Mouse (Mus musculus) erythroblast, adult 5-6 weeks (primary cell): ENCODE results near the gene Gm10577. TPM values are rescaled to one million over a fixed set of nuclear protein-coding genes. Genes with fewer than 3 reads are reported as not detected.

ENCODE experiments used
- ATAC-seq: replicated peaks from 2 replicates; pipeline ENCODE4 v1.8.0; 2016; ENCODE audit warnings: moderate number of reproducible peaks, mild to moderate bottlenecking, moderate TSS enrichment, inconsistent platforms; ENCODE audit not compliant: poor library complexity, low FRiP score, severe bottlenecking
- total RNA-seq, 2 experiments: library from RNA; stranded (forward) in 1 of 2; stranded (reverse) in 1 of 2; fragments of 150-400 nt in 1 of 2; fragments of 200-764, 138-1000 nt in 1 of 2; gene quantifications; 2 replicates each; pipeline versions ENCODE4 v1.2.3 to v1.2.4; 2015 to 2017; ENCODE audit warnings: low replicate concordance in 2 of 2

Gene Gm10577
- total RNA-seq, 2 experiments from 2014 or later, result not detected

GRCm38 (mm10) chr4:100998145-100998544 is 22.4 kb downstream of the Gm10577 start:
- ATAC-seq, result 0 out of 2 replicates have a peak, but pooled peaks have one; percentile 24

DNA sequence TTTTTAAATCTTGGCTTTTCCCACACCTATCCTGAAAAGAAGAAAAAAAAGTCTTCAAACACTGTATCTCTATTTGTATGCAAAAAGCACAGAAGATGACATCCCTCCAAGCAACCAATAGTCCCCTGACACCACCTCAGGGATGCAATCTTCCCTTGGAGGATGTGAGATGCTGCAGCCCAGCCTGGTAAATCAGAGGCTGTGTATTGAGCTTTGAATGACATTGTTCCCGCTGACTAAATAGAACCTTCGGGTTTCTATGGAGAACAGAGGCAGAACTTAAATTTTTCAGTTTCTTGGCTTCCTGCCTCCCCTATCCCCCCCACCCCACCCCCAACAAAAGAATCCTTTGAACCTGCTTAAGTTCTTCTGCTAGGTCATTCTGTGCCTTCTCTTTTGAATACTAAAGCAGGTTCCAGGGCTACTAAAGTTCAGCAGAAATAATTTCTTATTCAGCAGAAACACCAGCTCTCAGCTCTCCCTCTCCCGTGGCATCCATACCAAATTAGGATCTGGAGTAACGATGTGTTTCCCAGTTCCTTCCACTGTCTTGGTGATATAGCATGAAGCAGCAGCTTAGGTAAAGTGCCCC is 24.3 kb downstream of the Gm10577 start:
- ATAC-seq, result no peak

DNA sequence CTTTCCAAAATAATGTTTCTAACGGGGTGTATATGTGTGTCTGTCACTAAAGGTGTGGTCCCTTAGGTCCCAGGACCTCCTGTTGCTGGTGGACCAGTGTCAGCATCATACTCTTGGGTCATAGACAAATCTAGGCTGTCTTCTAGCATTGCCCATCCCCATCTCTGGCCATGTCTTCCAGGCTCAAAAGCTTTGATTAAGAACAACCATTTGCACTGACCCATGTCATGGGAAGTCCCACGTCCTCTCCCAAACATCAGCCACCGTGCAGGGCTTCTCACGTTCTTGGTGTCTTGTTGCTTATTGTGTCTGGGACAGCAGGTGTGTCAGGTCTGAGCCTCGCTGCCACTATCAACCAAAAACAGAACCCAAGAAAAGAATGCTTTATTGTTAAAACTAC is 24.9 kb downstream of the Gm10577 start:
- ATAC-seq, result no peak

GRCm38 (mm10) chr4:100994442-100995255 is 25.8 kb downstream of the Gm10577 start:
- peak; percentile 83 for ATAC-seq

GRCm38 (mm10) chr4:100992086-100992485 is 28.4 kb downstream of the Gm10577 start:
- no peak for ATAC-seq

DNA sequence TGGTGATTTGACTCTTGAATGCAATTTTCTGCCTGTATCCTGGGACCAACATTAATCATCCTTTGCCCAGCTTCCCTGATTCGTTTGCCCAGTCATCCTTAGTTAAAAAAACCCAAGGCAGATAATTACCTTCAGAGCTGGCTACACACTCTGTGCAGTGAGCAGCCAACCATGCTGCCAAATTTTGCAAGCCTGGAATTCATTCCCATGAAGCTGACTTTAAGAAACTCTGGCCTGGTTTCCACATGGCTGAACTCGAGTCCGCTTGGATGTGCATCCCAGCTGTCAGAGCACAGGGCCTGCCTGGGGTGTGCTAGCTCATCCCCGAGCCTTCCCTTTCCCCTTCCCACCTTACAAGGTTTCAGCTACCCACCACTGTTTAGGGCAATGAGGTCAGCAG is 29.5 kb downstream of the Gm10577 start:
- ATAC-seq, result no peak

GRCm38 (mm10) chr4:100988231-100988799 is 32.2 kb downstream of the Gm10577 start:
- peak; percentile 69 for ATAC-seq

GRCm38 (mm10) chr4:100987187-100987586 is 33.3 kb downstream of the Gm10577 start:
- no peak for ATAC-seq

GRCm38 (mm10) chr4:100977522-100977921 is 43.0 kb downstream of the Gm10577 start:
- ATAC-seq, result no peak

GRCm38 (mm10) chr4:100974455-100975035 is 46.0 kb downstream of the Gm10577 start:
- no peak for ATAC-seq

GRCm38 (mm10) chr4:100973641-100974454 is 46.6 kb downstream of the Gm10577 start:
- no peak for ATAC-seq

Other genes with a start within 250 kb of the Gm10577 start
- gene Cachd1, start 244.0 kb downstream of the Gm10577 start, total RNA-seq (2015; ENCODE audit: low replicate concordance), result 85.7 and 130 TPM in 2 replicates
- gene Cachd1, start 244.0 kb downstream of the Gm10577 start, total RNA-seq (2017; ENCODE audit: low replicate concordance), result 39.9 and 49.1 TPM in 2 replicates
- gene Raver2, start 48.3 kb upstream of the Gm10577 start, total RNA-seq (2015; ENCODE audit: low replicate concordance), result 0.19 TPM in 1 of 2 replicates, not detected in the other
- 0.43 TPM in 1 of 2 replicates, not detected in the other for gene Raver2, start 48.3 kb upstream of the Gm10577 start, total RNA-seq (2017; ENCODE audit: low replicate concordance)
- 84.9 and 102 TPM in 2 replicates for gene Jak1, start 244.6 kb upstream of the Gm10577 start, total RNA-seq (2015; ENCODE audit: low replicate concordance)
- gene Jak1, start 244.6 kb upstream of the Gm10577 start, total RNA-seq (2017; ENCODE audit: low replicate concordance), result 85.2 and 101 TPM in 2 replicates